Mouse (Mus musculus) spleen, adult 2 months (tissue): ENCODE measurements around the gene Mink1.

Experiments used
- CTCF ChIP-seq: fragments of 200-500 bp; IDR thresholded peaks from 2 replicates; pipeline ENCODE4 v1.5.1; 2011; ENCODE audit warnings: mild to moderate bottlenecking, inconsistent platforms; ENCODE audit not compliant: insufficient read depth, insufficient read length, insufficient replicate concordance; ENCODE audit errors: extremely low read depth
- POLR2A ChIP-seq: fragments of 200-500 bp; IDR thresholded peaks from 2 replicates; pipeline ENCODE4 v1.6.1; 2011; ENCODE audit warnings: low read depth, low read length, inconsistent platforms

DNA sequence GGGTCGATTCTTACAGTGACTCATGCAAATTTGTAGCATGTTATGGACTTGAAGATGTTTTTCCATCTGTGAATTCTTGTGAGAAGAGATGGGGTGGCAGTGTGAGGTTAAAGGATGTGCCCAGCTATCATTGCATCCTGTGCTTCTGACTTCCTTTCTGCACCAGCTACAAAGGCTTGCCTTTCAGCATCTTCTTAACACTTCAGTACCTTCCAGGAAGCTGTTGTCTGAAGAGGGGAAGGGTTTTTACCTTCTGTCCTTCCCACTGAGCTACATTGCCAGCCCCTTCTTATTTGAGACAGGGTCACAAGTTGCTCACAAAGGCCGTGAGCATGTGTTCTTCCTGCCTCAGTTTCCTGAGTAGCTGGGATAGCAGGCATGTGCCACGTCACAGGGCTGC is 18.2 kb downstream of the Mink1 start:
- no peak for TF ChIP-seq POLR2A
- TF ChIP-seq CTCF, result no peak
